Comparison of ENCODE assay signal across 25 mouse cellular contexts in genomic region chr10:87830012-87830411, GRCm38 (mm10). TPM values are rescaled to one million over a fixed set of nuclear protein-coding genes. Genes with fewer than 3 reads are reported as not detected.
DNase-seq lines count a peak whose midpoint lies in the region; ATAC-seq and TF ChIP-seq lines count a peak whose summit lies in the region.
"Had no signal": no experiment of that assay in that cellular context is flagged by ENCODE, and none has a peak within 500 bp of the region (broad histone marks: within the 10 kb centered on the region; RNA-seq: fewer than 3 reads in every experiment).

No protein-coding gene starts in this region.

- peak; percentile 53 for ATAC-seq in common myeloid progenitor, adult 5-6 weeks (replicated peaks; ENCODE audit: low read depth, poor library complexity, severe bottlenecking)
- peak; percentile 78 for ATAC-seq in megakaryocyte, adult 5-6 weeks (ENCODE audit: poor library complexity, severe bottlenecking)
- 0 out of 2 replicates have a peak, but pooled peaks have one; percentile 30 for ATAC-seq in neutrophil, adult 5-6 weeks (ENCODE audit: extremely low read depth, insufficient number of reproducible peaks, low FRiP score, poor library complexity, severe bottlenecking)
- ATAC-seq in midbrain, postnatal 0 days (ENCODE audit: low FRiP score) = no peak
- ATAC-seq: activated CD4-positive, CD25-positive, alpha-beta regulatory T cell, adult 4 months; forebrain, embryonic 14.5 days; hindbrain, postnatal 0 days; Patski had no signal

- no peak overlapping the region for H3K27ac ChIP-seq in midbrain, postnatal 0 days (ENCODE audit: low read depth, low read length)
- H3K27ac ChIP-seq: embryonic facial prominence, embryonic 15.5 days; forebrain, embryonic 10.5 days; heart, embryonic 15.5 days; hindbrain, embryonic 13.5 days; hindbrain, postnatal 0 days had no signal

- no peaks in the 10 kb centered on the region for H3K4me1 ChIP-seq in midbrain, postnatal 0 days (ENCODE audit: insufficient read depth, low read length)
- H3K4me1 ChIP-seq: embryonic facial prominence, embryonic 15.5 days; forebrain, embryonic 10.5 days; heart, embryonic 15.5 days; hindbrain, embryonic 13.5 days had no signal

- peak; percentile 2 for DNase-seq in lung, postnatal 25 days (ENCODE audit: low spot score)
- no peak for DNase-seq in lung, postnatal 10 days
- DNase-seq in MN1 (ENCODE audit: low spot score) = no peak
- no peak for DNase-seq in midbrain, postnatal 0 days (ENCODE audit: low spot score)
- DNase-seq: adrenal gland, postnatal 25 days; cerebellum, adult 2 months; cerebellum, postnatal 10 days; embryo, embryonic 11 days; gastrocnemius, postnatal 36 days; heart, adult 18-20 months; heart, postnatal 14 days had no signal

- no peaks in the 10 kb centered on the region for H3K9me3 ChIP-seq in midbrain, postnatal 0 days (ENCODE audit: low read length)
- H3K9me3 ChIP-seq: embryonic facial prominence, embryonic 15.5 days; forebrain, embryonic 10.5 days; heart, embryonic 15.5 days; hindbrain, embryonic 13.5 days had no signal

- WGBS in midbrain, postnatal 0 days = 93% methylated on average over 2 of the region's 2 CpGs

- no peak for TF ChIP-seq CTCF in midbrain, postnatal 0 days (IDR thresholded peaks at IDR 0.05)

- no peak overlapping the region for H3K4me3 ChIP-seq in midbrain, postnatal 0 days (ENCODE audit: low read depth, low read length)
- H3K4me3 ChIP-seq: embryonic facial prominence, embryonic 15.5 days; erythroblast, embryonic 14.5 days; forebrain, embryonic 10.5 days; heart, embryonic 15.5 days; hindbrain, embryonic 13.5 days had no signal

- H3K27me3 ChIP-seq in midbrain, postnatal 0 days (ENCODE audit: insufficient read depth, low read length) = no peaks in the 10 kb centered on the region
- H3K27me3 ChIP-seq: embryonic facial prominence, embryonic 15.5 days; heart, embryonic 15.5 days; hindbrain, embryonic 13.5 days; Patski had no signal

- no peak overlapping the region for H3K4me2 ChIP-seq in midbrain, postnatal 0 days (ENCODE audit: low read depth, low read length, poor library complexity, severe bottlenecking)
- H3K4me2 ChIP-seq: embryonic facial prominence, embryonic 15.5 days; heart, embryonic 11.5 days; heart, embryonic 15.5 days; hindbrain, embryonic 13.5 days had no signal

- H3K36me3 ChIP-seq in midbrain, postnatal 0 days (ENCODE audit: insufficient read depth, low read length) = no peaks in the 10 kb centered on the region
- H3K36me3 ChIP-seq: embryonic facial prominence, embryonic 15.5 days; forebrain, embryonic 10.5 days; heart, embryonic 15.5 days; hindbrain, embryonic 13.5 days had no signal

- no peak overlapping the region for H3K9ac ChIP-seq in midbrain, postnatal 0 days (replicated peaks; ENCODE audit: low read length, poor library complexity, severe bottlenecking)
- H3K9ac ChIP-seq: embryonic facial prominence, embryonic 15.5 days; heart, embryonic 15.5 days; hindbrain, embryonic 13.5 days had no signal

RNA-seq across cellular contexts. Expression of gene Igf1, which starts 28.1 kb away (rescaled TPM):
- total RNA-seq in common myeloid progenitor, adult 5-6 weeks (2017) = 0.23 and 0.44 TPM in 2 replicates
- total RNA-seq in megakaryocyte, adult 5-6 weeks (2015) = 0.13 and 2.6 TPM in 2 replicates
- 0.16 and 0.48 TPM in 2 replicates for total RNA-seq in megakaryocyte, adult 5-6 weeks (2017)
- 0.23 TPM in 1 of 2 replicates, not detected in the other for total RNA-seq in neutrophil, adult 5-6 weeks (2017)
- 11.5 and 15.0 TPM in 2 replicates for total RNA-seq in midbrain, postnatal 0 days (2014; rRNA removed)
- polyA plus RNA-seq in midbrain, postnatal 0 days (2015; fragmentation: Nextera tagmentation; extraction: Ambion mirVana) = 13.1 and 13.3 TPM in 2 replicates
- total RNA-seq: MEL had no signal
